Mouse (Mus musculus) heart, postnatal 0 days (tissue): ENCODE results near the gene Samt4.
"Not testable (repeated sequence)": the region's sequence is repeated elsewhere in the genome, so short reads cannot be mapped to it uniquely, and the experiment has no call there.

ENCODE experiments used
- CTCF ChIP-seq: IDR thresholded peaks from 2 replicates; pipeline ENCODE4 v1.5.1; 2016; ENCODE audit warnings: antibody characterized with exemption, control low read depth, low read depth
- EP300 ChIP-seq: IDR thresholded peaks from 2 replicates; pipeline ENCODE4 v1.6.1; 2016; ENCODE audit warnings: antibody characterized with exemption, low read depth

- TF ChIP-seq CTCF, EP300: not testable (repeated sequence)
Measured at GRCm38 (mm10) chrX:154468386-154468785, 13.4 kb upstream of the Samt4 start.
